Mouse (Mus musculus): ENCODE data around the gene Dhx16. TPM values are rescaled to one million over a fixed set of nuclear protein-coding genes. Genes with fewer than 3 reads are reported as not detected.

Dhx16 gene
- total RNA-seq, 2 experiments from 2014 or later, result 10.5 to 11.9 TPM

DNA sequence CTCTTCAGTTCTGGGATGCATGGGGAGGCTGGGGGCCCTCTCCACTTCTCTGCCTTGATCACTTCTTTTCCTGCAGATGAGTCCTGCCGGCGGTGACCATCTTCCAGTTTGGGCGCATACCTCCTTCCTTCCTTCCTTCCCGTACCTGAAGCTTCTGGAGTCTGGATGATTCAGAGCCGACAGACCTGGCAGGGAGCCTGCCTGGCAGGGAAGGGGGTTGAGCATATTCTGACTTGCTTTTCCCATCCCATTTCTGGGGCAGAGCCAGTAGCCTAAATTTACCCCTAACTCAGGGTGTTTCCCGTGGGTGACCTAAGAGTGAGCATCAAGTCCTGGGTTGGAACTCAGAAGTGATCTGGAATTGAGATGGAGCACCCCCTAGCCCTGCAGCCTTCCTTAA lies 4.9 kb upstream of the Dhx16 start:
- DNase-seq, result no peak
- intact Hi-C loops (cut with DNase I; ENCODE audit: low total_unique reads), result no loop called here

DNA sequence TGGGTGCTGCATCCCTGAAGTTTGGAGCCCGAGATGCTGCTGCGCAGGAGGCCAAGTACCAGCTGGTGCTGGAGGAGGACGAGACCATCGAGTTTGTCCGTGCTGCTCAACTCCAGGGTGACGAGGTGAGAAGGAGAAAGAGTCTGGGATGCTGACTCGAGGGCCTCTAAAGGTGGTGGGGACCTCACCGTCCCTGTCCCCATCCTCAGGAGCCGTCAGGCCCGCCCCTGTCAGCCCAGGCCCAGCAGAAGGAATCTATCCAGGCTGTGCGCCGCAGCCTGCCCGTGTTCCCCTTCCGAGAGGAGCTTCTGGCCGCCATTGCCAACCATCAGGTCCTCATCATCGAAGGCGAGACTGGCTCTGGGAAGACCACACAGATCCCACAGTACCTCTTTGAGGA lies 3.3 kb downstream of the Dhx16 start:
- intact Hi-C loops (cut with DNase I; ENCODE audit: low total_unique reads), result no loop called here
- DNase-seq, result no peak

DNA sequence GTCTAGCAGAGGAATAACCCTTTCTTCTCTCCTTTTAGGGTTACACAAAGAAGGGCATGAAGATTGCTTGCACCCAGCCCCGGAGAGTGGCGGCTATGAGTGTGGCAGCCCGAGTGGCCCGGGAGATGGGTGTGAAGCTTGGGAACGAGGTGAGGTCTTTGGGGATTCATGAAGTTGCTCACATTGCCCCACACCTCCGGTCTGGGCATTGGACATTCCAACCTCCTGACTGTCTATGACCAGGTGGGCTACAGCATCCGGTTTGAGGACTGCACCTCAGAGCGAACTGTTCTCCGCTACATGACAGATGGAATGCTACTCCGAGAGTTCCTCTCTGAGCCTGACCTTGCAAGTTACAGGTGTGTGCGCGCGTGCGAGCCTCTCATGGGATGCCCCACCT lies 4.2 kb downstream of the Dhx16 start:
- DNase-seq, result no peak
- intact Hi-C loops (cut with DNase I; ENCODE audit: low total_unique reads), result no loop called here

DNA sequence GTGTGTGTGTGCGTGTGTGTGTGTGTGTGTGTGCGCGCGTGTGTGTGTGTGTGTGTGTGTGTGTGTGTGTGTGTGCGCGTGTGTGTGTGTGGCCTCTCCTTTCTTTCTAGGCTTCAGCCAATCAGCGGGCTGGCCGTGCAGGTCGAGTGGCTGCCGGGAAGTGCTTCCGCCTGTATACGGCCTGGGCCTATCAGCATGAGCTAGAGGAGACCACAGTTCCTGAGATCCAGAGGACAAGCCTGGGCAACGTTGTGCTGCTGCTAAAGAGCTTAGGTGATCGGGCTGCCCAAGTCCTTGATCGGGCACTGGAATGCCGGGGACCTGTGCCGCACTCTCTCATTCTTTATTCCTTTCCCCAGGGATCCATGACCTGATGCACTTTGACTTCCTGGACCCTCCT lies 8.1 kb downstream of the Dhx16 start:
- intact Hi-C loops (cut with DNase I; ENCODE audit: low total_unique reads), result no loop called here
- no peak for DNase-seq

DNA sequence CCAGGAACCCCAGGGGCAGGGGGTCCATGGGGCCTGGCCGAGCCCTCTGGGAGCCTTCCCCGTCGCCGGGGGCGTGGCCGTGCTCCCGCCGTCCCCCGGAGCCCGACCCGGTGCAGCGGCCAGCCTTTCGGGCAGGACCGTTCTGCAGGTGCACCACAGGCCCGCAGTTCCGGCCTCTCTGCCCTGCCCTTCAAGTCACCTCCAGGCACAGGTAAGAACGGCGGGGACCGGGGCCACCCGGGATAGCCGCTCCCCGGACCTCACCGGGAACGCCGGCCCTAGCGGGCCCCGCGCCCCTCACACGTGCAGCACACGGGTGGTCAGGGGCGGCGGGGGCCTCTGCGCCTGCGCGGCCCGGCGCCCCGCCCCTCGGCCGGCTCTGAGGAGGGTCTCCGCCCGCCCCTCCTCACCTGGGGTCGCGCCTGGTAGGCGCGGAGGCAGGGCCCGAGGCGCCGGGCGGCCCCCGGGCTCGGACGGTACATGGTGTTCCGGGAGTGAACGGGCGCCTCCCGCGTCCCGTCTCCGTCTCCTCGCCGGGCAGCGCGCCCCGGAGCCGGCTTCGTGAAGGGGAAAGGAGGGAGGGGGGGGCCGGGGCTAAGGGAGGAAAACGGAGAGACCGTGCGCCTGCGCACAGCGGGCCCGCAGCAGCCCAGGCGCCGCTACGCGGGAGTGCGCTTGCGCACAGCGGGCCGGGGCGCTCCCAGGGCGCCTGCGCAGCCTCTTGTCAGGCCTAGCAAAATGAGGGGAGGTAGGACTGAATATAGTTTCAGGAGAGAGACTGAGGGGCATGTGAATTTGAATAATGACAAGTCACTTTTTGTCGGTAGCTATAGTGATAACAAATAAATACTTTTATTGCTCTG lies 17.4 kb downstream of the Dhx16 start, which contains the start of gene 2310061I04Rik:
TSS of gene 2310061I04Rik (minus strand) at position 651 of the 863 bp plus-strand sequence.
- intact Hi-C loops (cut with DNase I; ENCODE audit: low total_unique reads), result no loop called here

DNA sequence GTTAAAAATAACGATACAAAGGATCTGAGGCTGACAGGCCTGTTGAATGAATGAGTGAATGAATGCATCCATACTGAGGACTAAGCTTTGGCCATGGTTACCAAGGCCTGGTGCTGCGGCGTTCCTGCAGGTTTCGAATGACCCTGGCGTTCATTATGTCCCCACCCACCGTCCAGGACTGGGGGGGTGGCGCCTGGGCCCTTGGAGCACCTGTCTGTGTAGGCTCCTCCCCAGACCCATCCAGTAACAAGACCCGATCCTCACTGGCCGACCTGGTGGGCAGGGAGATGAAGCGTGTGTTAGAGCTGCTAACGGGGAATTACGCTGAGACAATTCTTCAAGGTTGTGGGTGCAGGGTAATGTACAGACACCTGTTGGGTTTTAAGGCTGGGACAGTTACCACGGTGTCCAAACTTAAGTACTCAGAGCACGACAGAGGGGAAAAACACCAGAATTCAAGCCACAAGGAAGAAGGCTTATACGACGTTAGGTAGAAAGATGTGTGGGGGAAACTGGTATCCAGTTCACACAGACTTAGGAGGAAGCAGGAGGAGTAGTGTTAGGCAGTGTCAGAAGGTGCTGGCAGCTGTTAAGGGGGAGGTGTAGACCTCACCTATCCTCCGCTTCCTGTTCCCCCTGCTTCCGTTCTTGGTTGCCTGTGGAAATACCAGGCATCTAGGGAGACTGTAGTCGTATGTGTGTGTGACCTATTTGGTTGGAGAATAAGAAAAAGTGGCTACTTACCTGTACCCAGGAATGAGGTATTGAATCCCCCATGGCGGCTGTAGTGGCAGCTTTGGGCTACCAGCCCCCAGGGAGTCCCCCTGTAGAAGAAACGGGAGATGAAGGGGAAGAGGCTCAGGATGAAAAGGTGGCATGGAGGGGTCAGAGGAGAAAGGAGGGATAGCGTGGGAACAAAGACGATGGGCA lies 18.3 kb downstream of the Dhx16 start:
- DNase-seq, result no peak
- intact Hi-C loops (cut with DNase I; ENCODE audit: low total_unique reads), result no loop called here

More for the DNA sequence above, 17.4 kb downstream of the Dhx16 start, which contains the start of gene 2310061I04Rik:
- peak; percentile 91 for DNase-seq

DNA sequence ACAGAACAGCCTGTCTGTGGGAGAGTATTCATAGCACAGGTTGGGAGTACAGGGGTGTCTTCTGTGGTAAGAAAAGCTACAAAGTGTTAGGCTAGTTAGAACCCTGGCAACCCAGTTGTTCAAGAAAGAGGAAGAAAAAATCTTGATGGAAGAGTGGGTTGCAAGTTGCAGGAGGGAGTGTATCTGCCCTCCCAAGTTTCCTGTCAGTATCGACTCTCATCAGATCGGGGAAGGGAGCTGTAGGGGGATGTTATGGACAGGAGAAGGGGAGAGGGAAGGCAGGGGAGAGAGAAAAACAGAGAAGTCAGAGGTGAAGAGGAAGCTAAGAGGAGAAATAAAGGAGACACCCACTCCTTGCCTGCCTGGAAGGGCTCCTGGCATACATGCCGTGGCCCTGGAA lies 21.0 kb downstream of the Dhx16 start:
- DNase-seq, result no peak
- intact Hi-C loops (cut with DNase I; ENCODE audit: low total_unique reads), result no loop called here

- DNase-seq, result no peak
- intact Hi-C loops (cut with DNase I; ENCODE audit: low total_unique reads), result no loop called here
Observed at GRCm38 (mm10) chr17:35903343-35903991, 23.8 kb downstream of the Dhx16 start.

DNA sequence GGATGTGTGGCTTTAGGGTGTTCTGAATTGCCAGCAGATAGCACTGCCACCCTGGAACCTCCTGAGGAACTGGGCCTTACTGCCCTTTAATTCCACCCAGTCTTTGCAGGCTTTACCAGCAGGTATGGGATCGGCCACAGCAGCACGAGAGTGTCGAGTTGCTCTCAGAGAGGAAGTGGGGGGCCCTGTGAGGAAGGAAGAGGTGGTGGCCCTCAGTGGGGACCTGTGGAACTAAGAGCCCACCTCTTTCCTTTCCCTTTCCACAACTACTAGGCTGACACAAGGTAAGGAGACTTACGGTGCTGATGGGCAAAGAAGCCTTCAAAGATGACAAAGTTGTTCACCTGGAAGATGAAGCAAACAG lies 24.4 kb downstream of the Dhx16 start:
- intact Hi-C loops (cut with DNase I; ENCODE audit: low total_unique reads), result no loop called here

GRCm38 (mm10) chr17:35905587-35905986 lies 26.0 kb downstream of the Dhx16 start:
- intact Hi-C loops (cut with DNase I; ENCODE audit: low total_unique reads), result no loop called here
- no peak for DNase-seq

More for the DNA sequence above, 24.4 kb downstream of the Dhx16 start:
- DNase-seq, result no peak

GRCm38 (mm10) chr17:35907609-35908008 lies 28.0 kb downstream of the Dhx16 start:
- intact Hi-C loops (cut with DNase I; ENCODE audit: low total_unique reads), result no loop called here
- DNase-seq, result no peak

DNA sequence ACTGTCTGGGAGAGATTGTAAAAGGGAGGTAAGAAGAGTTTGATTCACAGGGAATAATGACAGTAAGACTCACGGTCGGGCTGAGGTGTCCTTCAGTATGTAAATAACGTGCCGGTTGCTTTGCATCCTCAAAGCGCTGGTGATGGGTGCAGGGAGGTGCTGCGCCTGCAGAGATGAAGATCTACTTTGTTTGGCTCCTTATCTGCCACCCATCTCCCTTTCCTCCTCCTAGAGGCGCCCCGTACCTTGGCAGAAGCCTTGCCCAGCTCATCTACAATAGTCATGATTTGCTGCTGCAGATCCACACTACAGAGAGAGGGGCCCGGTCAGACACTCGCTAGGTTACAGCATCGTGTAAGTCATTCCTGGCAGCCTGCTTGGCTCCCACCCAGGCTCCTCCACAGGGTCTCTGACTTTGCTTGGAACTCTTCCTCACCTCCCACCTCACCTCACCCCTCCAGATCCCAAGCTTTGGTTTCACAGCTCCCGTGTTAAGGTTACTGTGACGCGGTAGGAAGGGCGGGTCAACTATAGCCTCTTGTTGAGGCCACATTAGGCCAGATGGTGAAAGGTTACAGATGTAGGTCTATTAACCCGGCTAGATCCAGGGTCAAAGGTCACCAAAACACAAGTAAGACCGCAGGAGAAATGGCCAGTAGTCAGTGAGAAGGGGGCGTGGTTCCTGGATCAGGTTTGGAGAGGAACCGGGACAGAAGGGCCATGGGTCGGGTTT lies 29.7 kb downstream of the Dhx16 start:
- intact Hi-C loops (cut with DNase I; ENCODE audit: low total_unique reads), result no loop called here
- peak; percentile 26 for DNase-seq

DNA sequence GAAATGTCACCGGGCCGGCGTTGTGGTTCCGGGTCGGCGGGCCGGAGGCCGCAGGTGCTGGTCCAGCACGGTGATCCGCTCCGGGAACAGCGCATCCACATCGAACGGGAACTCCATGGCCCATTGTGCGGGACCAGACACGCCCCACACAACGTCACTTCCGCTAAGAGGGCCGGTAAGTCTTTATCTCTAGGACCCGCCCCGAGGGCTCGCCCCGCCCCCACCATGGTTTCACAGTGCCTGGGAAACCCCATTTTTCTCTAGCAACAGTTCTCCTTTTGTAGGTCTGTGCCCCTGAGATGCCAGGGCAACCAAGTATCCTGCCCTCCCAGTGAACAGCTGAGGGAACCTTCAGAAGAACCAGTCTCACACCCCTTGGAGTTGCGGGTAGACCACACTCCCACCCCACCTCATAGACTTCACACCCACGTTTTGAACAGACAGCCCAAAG lies 30.3 kb downstream of the Dhx16 start, which contains the start of gene Atat1:
TSS of gene Atat1 (minus strand) at position 157 of the 451 bp plus-strand sequence.
- intact Hi-C loops (cut with DNase I; ENCODE audit: low total_unique reads), result no loop called here
- peak; percentile 96 for DNase-seq

- no peak for DNase-seq
- intact Hi-C loops (cut with DNase I; ENCODE audit: low total_unique reads), result no loop called here
Observed at GRCm38 (mm10) chr17:35914975-35915374, 35.4 kb downstream of the Dhx16 start.

DNA sequence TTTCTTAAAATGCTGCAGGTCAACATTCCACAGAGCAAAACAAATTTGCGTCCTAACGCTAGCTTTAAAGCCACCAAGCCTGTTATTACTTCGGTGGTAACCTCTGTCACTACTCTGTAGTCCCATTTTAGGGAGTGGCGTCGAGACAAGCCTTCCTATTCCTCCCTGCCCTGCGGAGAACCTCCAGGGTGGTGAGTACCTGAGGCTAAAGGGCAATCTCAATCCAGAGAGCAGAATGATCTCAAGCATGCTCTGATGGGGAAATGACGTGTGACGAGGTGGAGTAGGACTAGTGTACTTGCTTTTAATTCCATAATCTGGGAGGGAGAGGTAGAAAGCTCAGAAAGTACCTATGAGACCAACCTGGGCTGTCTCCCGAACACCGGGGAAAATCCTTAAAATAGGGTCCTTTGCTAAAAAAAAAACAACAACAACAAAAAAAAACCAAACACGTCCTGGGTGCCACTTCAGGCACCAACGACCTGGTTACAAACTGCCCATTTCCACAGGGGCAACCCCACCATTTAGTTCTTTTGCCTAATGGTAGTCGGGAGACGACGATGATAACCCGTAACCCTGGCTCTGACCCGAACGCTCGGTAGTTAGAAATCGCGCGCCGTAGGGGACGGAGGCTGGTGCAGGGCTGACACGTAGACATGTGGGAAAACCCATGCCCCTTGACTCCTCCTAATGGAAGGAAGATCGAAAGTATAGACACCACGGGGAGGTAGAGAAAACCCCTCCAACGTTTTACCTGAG lies 36.1 kb downstream of the Dhx16 start:
- intact Hi-C loops (cut with DNase I; ENCODE audit: low total_unique reads), result no loop called here

DNA sequence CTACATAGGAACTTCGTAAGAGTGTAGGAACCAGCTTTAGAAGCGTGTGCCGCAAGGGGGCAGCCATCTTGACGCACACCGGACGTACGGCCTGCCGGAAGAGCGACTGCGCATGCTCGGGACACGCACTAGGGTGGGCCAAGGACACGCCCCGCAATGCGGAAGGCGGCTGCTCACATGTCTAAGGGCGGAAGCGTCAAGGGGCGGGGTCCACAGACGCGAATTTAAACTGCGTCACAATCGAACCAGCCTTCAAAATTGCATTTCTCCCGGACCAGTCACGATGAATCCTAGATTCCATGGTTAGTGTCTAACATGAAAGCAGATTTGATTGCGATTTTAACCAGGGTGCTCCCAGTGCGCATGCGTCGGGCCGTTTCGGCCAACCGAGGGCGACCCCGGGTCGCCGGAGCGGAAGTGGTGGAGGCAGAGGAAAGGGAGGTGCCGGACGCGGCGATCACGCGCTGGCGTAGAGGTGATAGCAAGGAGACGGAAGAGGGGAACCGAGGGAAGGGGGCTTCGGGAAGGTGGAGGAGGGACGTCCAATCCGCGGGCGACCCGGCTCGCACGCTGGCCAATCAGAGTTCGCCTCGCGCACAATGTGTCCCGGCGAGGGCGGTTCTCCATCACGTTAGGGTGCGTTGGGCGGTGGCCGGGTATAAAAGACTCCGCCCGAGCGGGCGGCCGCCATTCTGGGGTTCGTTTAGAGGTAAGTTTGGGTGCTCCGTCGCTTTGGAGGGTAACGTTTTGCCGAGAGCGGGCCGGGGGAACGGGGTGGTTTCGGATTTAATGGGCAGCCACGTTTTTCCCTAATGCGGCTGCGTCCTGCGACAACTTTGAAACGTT lies 36.9 kb downstream of the Dhx16 start, which contains the start of the genes Mrps18b and Ppp1r10:
TSS of gene Mrps18b (minus strand) at position 93 of the 846 bp plus-strand sequence.
TSS of gene Ppp1r10 (plus strand) at position 138 of the 846 bp plus-strand sequence.
- intact Hi-C loops (cut with DNase I; ENCODE audit: low total_unique reads), result no loop called here
- peak; percentile 99 for DNase-seq

More for the DNA sequence above, 36.1 kb downstream of the Dhx16 start:
- DNase-seq, result no peak

GRCm38 (mm10) chr17:35917143-35917462 lies 37.5 kb downstream of the Dhx16 start:
- intact Hi-C loops (cut with DNase I; ENCODE audit: low total_unique reads), result no loop called here

More at GRCm38 (mm10) chr17:35917143-35917462, 37.5 kb downstream of the Dhx16 start:
- DNase-seq, result no peak
